Mouse (Mus musculus): Measurements from ENCODE around the gene Pkp3.
A peak's percentile ranks its signal among the peaks of the same experiment; 100 is the strongest.
"Not testable (repeated sequence)": the region's sequence is repeated elsewhere in the genome, so short reads cannot be mapped to it uniquely, and the experiment has no call there.

Pkp3 gene

DNA sequence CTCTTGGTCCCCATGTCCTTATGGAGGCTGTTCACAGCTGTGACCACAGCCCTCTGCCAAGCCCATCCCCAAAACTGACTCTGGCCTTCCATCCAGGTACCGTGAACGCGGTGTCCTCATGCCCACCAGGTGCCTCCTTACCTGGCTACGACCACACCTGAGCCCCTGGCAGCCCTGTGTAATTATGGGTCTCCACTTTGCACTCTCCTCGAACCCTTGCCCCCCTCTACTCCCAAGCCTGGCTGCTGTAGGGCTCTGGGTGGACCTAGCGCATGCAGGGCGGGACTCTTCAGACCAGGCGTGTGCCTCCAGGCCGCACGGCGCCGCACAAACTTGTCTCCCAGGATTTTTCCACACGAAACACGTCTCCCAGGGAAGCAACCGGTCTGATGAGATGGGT lies at the start of gene Pkp3:
Pkp3 (plus strand) TSS at position 378 of the 400 bp plus-strand sequence.
- DNase-seq: no peak

DNA sequence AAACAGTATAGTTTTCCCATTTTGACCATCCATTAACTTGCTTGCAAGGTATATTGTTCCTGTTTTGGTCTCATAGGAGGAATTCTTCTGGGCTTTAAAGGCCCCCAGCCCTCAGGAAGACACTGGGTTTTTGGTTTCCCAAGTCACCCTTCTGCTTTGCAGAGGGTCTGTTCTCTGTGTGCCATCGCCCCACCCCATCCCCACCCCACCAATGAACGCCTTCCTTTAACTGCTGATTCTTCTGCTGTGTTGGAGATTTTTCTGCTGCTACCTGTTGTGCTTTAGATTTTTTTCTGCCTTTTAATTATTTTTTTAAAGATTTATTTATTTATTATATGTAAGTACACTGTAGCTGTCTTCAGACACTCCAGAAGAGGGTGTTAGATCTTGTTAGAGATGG lies 49.2 kb upstream of the Pkp3 start, which contains the start of gene Gm17387:
Gm17387 (plus strand) TSS at position 301 of the 400 bp plus-strand sequence.
- DNase-seq: no peak

DNA sequence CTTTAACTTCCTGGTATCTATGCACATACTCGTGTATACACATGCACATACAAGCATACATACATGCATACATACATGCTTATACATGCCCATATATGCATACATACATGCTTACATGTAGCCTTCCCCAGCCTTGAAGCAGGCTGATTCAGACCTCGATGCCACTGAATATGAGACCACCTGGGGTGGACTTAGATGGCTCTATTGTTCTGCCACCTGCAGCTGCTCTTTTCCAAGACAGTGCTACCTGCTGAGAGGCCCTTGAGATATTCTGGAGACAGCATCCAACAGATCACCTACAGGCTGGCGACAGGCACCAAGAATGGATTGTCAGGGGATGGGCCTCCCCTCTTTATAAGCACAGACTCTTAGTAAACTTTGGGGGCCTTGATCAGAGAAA lies 47.6 kb upstream of the Pkp3 start:
- no peak for DNase-seq

DNA sequence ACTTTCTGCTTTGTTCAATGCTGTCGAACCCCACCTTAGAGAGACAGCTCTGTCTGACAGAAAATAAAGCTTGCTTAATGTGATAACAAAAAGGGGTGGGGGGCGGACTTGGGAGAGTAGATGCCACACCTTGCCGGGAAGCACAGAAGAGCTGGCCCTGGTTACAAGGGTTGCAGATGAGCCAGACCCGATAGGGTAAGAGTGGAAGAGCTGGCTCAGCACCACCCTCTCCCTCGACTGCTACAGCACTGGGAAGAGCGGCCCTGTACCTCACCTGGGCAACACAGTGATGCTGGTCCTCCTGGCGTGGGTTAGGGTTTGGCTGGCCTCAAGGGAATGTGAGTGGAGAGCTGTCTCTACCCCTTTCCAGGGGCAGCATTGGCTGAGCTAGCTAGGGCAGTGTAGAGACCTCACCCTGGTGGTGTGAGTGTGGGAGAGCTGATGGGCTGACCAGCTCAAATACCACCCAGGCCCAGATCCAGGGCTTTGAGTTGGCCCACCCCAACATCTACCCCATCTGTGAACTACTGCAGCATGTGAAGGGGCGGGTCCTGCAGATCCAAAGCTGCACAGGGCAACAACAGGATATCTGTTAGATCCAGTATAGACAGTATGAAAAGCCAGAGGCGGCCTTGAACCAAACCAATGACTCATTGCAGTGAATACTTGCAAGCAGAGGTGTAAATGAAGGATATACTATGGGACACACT lies 45.4 kb upstream of the Pkp3 start:
- DNase-seq: no peak

DNA sequence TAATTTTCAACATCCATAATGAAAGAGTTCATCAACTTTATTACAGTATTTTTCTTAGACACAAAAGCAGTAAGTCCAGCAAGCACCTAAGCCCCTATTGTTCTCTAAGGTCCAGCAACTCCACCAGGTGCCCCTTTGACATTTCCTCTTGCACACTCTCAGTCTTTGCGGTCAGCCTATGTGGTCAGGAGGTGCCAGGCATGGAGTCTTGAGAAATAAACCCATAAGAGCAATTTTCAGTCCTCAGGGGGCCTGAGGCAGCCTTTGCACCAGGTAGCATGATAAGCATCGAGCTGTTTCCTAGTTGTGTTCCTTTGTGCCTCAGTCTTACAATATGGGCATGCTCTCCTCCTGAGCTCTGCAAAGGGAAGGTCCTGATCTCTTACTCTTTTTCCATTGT lies 41.4 kb upstream of the Pkp3 start:
- DNase-seq: not testable (repeated sequence)

DNA sequence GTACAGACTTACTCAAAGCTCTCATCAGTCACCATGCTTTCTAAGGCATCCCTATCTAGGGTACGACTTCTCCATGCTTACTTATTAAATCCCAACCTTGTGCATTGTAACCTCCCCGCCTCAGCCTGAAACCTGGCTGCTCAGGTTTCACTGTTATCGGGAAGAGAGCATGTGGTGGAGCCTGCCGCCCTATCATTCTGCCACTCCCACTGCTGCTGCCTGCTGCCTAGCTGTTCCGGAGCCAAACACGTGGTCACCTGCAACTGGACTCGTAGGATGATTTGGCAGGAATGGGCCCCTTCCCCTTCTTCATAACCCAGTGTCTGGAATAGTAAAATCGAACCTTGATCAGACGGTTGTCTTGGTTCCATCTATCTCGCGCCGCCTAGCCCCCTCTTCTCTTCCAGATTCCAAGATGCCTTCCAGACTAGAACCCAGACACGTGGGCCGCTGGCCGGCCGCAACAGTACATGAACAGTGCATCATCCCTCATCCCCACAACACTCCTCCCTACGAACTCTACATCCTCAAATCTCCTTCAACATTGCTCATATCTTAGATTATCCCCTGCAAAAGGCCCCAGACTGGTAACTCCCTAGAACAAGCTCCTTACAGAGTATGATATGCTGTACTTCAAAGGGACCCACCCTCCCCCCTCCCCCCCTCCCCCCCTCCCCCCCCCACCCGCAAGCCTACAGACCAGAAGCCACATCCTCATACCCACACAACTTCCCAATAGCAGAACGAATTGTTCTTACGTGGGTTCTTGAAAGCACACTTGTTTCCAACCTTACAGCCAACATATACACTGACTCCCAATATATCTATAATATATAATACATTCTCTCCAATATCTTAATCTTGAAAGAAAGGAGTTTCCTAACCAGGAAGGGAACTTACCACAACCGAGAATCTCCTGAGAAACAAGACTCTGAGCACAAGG lies 39.7 kb upstream of the Pkp3 start:
- DNase-seq: no peak

DNA sequence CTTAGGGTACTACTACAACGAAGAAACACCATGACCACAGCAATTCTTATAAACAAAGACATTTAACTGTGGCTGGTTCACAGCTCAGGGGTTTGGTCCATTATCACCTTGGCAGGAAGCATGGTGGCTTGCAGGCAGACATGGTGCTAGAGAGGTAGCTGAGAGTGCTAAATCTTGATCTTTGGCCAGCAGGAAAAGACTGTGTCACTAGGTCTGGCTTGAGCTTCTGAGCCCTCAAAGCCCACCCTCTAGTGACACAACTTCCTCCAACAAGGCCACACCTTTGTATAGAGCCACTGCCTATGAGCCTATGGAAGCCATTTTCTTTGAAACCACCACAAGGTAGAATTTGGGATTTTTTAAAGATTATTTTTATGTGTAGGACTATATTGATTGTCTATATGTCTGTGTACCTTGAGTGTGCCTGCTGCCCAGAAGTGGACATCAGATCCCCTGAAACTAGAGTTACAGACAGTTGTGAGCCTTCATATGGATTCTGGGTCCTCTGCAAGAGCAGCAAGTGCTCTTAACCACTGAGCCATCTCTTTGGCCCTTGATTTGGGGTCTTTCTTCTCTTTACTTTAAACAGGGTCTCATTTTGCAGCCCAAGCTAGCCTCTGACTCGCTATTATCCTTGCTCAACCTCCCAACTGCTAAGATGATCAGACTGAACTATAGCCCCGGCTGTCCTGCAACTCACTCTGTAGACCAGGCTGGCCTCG lies 38.5 kb upstream of the Pkp3 start:
- DNase-seq: no peak

DNA sequence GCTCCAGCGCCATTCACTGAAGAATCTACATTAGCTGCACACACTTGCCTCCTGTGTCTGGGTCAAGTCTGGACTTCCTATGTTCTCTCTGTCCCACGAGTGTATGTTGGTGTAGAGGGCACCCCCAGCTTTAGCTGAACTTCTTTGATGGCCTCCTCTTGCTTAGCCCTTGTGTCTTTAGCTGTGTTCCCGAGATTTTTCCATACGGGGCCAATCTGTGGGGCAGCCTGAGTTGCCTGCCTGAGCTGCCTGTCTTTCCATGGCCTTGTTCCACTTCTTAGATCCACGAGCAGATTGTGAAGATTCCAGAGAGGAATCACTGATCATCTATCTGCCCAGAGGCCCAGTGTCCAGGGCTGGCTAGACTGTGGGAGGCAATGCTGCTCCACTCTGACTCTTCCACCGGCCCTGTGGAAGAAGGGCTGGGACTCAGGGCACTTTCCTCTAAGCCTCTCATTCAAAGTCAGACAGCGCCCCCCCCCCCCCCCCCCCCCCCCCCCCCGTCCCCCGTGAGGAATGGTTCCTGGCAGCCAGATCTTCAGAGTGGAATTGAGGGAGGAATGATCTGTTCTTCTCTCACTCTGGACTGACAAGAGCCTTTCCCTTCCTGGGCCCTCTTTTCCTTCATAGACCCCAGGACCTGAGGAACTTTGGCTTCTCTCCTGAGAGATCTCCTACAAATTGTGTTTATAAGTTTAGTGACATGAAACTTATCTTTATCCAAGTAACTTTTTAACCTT lies 37.0 kb upstream of the Pkp3 start:
- peak; percentile 44 for DNase-seq

DNA sequence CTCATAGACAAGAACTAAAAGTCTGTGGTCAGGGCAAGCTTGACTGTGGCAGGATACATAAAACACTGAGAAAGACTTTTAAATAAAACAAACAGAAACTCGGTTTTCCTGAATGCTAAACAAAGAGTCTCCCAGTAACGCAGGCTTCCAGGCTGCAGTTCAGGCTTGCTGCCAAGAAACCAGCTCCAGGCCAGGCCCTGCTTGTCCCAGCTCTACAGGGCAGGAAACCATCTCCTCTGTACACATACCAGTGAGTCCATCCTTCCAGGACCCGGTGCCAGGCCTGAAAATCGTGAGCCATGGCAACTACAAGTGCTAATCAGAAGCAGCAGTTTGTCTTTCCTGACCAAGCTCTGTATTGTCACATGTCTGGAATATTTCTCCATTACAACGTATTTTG lies 36.4 kb upstream of the Pkp3 start:
- DNase-seq: peak; percentile 95

DNA sequence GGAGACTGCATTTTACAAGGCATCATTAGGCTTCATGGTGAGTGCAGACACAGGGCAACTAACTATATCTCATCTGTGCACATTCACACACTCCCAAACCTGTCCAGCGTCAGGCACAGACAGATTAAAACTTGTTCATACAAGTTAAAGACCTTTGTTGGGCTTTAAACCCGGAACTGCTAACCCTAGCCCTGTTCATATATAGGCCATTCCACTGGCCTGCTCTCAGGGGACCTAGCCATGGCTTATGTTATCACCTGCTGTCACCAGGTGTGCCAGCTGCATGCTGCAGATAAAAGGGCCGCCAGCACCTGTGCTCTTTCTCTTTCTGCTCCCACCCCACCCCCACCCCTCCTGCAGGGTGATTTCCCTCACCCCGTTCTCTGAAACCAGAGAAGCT lies 35.5 kb upstream of the Pkp3 start:
- no peak for DNase-seq

DNA sequence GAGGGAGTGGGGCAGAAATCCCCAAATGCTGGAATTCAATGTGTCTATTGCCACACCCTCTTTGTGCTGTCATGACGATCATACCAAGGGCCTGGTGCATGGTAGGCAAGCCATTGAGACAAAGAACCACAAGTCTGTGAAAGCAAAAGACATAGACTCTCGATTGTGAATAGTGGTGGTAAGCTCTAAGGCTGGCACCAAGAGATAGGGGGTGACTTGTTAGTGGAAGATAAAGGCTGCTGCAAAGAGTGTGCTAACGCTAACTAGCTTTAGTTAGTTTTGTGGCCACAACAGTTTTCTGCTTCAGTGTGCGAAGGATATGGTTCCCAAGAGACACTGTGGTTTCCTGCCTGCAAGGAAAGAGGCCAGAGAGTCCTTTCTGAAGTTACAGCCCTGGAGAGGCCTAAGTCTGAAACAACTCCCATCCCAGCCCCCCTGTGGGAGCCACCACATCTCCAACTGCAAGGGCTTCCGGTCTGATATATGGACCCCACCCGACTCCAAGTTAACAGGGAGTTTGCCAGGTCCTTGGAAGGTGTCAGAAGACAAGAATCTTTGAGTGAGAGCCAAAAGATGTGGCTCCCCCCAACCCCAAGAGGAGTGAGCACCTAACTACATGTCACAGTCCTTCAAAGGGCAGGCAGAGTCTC lies 31.0 kb upstream of the Pkp3 start:
- DNase-seq: peak; percentile 59

DNA sequence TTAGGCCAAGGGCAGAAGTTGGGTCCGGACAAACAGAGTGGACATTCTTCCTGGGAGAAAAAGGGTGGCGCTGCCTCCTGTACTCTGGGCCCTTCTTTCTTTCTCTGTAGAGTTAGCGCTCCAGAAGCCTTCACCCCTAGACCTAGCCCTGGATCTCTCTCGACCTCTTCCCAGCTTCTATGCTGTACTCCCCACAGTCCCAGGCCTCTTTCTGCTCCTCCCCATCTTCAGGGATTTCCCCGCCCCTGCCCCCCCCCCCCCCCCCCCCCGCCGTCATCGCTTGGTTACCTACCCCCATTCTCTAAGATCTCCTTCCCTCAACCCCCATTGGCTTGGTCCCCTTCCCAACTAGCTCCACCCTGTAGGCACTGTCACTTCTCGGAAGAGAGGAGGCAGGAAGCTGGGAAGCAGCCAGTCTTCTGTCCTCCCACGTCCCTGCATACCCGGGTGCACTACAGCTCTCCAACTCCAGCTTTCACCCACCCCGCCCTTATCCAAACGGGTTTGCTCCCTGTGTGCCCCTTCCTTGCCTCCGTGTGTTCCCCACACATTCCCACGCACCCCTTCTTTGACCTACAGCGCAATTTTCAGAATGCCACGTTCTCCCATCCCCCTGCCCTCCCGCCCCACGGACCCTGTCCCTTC lies 30.3 kb upstream of the Pkp3 start:
- peak; percentile 96 for DNase-seq

DNA sequence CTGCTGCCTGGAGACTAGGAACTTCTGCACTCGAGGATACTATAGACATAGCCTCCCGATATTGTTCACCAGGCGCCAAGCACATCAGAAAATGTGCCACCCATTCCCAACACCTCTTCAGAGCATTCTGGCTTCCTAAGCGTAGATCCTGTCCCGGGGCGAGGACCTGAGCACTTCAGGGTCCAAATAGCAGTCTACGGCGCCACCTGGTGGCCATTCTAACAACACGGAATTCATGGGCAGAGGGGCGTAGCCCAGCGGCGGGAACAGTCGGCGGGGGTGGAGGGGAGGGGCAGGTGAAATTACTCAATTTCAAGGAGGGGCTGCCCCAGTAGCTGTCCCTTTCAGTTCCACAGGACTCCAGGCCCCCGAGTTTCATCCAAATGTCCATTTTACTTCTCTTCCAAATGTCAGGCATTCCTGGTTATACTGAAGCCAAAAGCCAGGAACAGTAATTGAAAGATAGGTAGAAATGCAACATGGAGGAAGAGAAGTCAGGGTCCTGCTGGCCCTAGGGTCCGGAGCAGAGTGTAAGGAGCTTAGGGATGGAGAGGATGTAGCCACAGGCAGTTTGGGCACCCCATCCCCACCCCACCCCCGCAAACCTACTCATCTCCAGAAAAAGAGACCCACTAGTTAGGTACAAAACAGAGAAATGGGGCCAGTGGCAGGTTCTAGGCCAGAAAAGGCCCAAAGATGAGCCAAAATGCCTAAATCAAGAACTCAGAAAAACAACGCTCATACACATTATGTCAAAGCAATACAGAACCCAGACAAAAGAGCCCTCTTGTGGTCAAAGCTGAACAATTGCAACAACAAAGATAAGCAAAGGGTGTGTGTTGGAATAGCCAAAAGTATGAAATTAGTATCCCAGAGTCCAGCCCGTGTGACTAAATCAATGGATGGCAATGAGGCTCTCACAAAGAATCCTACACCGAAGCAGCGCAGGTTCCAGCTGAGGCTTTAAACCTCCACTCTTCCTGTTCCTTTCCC lies 29.5 kb upstream of the Pkp3 start:
- peak; percentile 96 for DNase-seq

DNA sequence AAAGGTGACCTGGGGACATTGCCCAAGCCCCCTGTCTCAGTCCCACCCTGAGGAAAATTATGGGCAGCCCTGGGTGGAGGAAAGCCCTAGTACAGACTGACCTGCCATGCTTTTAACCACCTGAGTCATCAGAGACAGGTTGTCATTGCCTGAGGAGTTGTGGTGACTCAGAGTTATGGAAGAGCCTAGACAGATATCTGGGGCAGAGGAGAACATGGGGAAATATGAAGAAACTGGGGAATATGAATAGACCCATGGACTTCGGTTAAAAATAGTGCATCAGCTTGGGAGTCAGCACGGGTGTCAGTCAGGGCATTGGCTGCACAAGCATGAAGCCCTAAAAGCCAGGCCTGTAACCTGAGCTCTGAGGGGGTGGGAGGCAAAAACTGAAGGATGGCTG lies 28.7 kb upstream of the Pkp3 start:
- no peak for DNase-seq

DNA sequence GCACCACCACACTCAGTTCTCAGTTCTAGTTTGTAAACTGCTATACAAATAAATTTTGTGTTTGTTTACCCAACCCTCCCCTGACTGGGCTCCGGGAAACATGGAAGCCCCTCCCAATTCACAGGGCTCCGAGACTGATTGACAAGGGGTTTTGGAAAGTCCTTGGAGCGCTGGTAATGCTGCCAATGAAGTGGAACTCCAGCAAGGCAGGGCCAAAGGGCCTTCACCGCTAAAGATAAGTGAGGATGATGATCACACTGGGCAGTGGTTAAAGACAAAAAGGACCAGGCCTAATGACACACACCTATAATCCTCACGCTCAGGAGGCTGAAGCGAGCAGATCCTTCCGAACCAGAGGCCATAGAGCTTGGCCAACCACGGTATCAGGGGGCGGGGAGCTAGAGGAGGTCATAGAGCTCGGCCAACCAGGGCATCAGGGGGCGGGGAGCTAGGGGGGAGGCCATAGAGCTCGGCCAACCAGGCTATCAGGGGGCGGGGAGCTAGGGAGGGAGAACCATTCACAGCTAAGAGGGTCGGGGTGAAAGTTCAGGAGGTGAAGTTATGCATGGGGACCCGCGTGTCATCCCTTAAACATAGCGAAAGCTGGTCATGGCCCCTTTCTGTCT lies 26.8 kb upstream of the Pkp3 start:
- no peak for DNase-seq

DNA sequence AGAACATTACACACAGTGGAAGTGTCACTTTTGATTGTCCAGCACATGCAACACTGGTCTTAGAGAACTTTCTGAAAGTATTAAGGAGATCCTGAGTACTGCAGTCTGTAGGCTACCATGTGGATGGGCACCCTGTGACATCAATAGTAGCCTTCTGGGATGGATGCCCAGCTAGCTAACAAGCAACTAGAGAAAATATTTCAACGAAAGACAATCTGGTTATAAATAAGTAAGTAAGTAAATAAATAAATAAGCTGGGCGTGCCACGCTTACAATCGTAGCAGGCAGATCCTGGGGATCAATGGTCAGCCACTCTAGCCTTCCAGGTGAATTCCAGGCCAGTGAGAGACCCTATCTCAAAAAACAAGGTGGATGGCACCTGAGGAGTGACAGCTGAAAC lies 26.0 kb upstream of the Pkp3 start:
- no peak for DNase-seq

DNA sequence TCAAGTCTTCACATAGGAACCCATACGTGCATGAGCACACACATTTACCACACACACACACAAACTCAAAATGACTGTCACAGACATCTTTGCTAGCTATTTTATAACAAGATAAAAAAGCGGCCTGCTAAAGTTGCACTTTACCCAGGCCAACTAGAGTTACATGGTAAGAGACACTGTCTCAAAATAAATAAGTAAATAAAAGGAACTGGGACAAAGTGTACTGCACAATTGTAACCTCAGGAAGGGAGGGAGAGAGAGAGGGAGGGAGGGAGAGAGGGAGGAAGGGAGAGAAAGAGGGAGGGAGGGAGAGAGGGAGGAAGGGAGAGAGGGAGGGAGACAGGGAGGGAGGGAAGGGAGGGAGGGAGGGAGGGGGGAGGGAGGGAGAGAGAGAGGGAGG lies 25.6 kb upstream of the Pkp3 start:
- no peak for DNase-seq

DNA sequence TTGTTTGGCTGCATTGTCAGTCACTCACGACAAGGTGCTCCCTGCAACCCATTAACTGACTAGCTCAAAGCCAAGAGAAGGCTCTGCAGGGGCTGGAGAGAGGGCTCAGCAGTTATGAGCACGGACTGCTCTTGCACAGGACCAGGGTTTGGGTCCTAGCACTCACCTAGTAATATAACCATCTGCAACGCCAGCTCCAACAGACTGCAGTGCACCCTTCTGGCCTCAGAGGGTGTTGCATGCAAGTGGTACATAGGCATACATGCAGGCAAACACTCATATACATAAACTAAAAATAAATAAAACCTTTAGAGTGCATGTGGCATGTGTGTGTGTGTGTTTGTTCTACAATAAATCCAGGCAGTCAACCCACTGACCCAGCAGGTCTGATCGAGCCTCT lies 22.2 kb upstream of the Pkp3 start:
- DNase-seq: no peak

DNA sequence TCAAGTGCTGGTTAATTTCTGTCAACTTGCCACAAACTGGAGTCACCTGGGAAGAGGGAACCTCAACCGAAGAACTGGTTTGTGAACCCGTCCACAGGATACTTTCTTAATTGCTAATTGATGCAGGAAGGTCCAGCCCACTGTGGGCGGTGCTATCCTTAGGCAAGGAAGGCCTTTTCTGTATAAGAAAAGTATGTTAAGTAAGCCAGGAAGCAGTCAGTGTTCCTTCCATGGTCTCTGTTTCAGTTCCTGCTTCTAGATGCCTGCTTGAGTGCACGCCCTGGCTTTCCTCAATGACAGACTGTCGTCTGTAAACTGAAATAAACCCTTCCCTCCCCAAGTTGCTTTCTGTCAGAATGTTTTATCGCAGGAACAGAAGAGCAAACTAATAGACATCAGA lies 21.0 kb upstream of the Pkp3 start:
- no peak for DNase-seq

DNA sequence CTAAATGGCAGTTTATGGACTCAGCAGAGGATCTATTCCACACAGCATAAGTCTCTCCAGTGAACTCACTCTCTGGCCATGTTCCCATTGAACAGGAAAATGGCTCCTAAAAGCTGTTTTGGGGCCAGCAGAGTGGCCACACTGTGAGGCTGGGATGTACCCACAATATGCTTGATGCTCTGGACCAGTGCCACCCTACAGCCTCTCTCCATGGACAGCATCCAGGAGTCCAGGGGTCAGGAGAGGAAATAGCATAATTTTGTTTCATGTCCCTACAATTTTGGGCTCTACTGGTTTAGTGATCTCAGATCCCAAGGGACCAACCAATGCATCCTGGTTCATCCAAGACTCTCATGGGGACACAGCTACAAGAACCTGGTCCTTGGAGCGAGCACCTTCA lies 20.5 kb upstream of the Pkp3 start:
- no peak for DNase-seq

All from lung, postnatal 10 days (tissue).